Comparison of ENCODE assay signal across 8 mouse cellular contexts in genomic region chr6:120603454-120603853, GRCm38 (mm10).
DNase-seq lines count a peak whose midpoint lies in the region.

No protein-coding gene starts in this region.

- peak; percentile 39 to 56 for DNase-seq in cerebellum, postnatal 10 days
- DNase-seq in cerebellum, adult 9-11 months: no peak
- DNase-seq in right cerebral cortex, postnatal 14 days: peak; percentile 16
- no peak for DNase-seq in right cerebral cortex, postnatal 25 days
- DNase-seq in heart, postnatal 4 days: peak; percentile 27
- peak; percentile 55 for DNase-seq in retina, postnatal 1 day
- no peak for DNase-seq in layer of hippocampus, adult 18-20 months (ENCODE audit: low spot score in 2 of 2)
- no peak for DNase-seq in cerebellum, postnatal 36 days

Comparison
In these comparisons a context has a peak if more than half of its experiments do, and no peak if none do; other contexts are left out.
1. DNase-seq: peak in cerebellum, postnatal 10 days (2 of 2), right cerebral cortex, postnatal 14 days (single experiment), heart, postnatal 4 days (single experiment) and retina, postnatal 1 day (single experiment); none in cerebellum, adult 9-11 months (single experiment), right cerebral cortex, postnatal 25 days (single experiment), layer of hippocampus, adult 18-20 months (0 of 2) and cerebellum, postnatal 36 days (0 of 2).